Mouse (Mus musculus): ENCODE data around the gene Rfc5. TPM values are rescaled to one million over a fixed set of nuclear protein-coding genes. Genes with fewer than 3 reads are reported as not detected.
"Not testable (repeated sequence)": the region's sequence is repeated elsewhere in the genome, so short reads cannot be mapped to it uniquely, and the experiment has no call there.

Rfc5 gene
- polyA plus RNA-seq, 1 experiment from 2014 or later, result 61.9 TPM

DNA sequence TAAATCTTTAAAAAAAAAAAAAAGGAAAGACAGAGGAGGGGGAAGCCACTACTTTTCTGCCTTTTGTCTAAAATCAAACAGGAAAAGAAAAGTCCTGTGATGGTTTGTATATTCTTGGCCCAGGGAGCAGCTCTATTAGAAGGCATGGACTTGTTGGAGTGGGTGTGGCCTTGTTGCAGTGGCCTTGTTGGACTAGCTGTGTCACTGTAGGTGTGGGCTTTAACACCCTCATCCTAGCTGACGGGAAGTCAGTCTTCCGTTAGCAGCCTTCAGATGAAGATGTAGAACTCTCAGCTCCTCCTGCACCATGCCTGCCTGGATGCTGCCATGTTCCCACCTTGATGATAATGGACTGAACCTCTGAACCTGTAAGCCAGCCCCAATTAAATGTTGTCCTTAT lies 15.8 kb upstream of the Rfc5 start:
- H3K27ac ChIP-seq (replicated peaks; ENCODE audit: low read depth, low read length); H3K27me3 ChIP-seq (replicated peaks; ENCODE audit: control insufficient read depth, insufficient read depth, low read length); H3K9me3 ChIP-seq (ENCODE audit: control insufficient read depth, low read length); H3K4me2 ChIP-seq (ENCODE audit: low read depth, low read length); H3K4me3 ChIP-seq (ENCODE audit: low read depth, low read length); H3K36me3 ChIP-seq (ENCODE audit: control insufficient read depth, insufficient read depth, low read length); ATAC-seq (ENCODE audit: low read depth); DNase-seq (ENCODE audit: low spot score); H3K4me1 ChIP-seq (ENCODE audit: control insufficient read depth, insufficient read depth, low read length); H3K9ac ChIP-seq (ENCODE audit: low read depth, low read length): not testable (repeated sequence)
- 92% methylated on average over 2 of the region's 2 CpGs for WGBS

DNA sequence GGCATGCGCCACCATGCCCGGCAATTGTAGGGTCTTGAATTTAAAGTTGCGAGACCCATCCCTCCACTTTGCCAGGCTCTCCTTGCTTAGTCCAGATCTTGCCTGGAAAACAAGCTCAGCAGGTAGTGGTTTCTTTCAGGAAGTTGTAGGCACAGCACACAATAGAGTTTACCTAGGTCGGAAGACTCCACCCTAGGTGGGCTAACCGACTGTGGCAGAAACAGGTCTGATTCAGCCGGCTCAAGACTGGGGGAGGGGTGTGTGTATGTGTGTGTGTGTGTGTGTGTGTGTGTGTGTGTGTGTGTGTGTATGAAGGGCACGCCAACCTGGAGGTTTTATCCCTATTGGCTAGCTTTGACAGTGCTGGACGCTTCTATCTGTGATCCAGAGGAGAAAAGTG lies 14.8 kb upstream of the Rfc5 start:
- Histone ChIP-seq H3K4me2 (ENCODE audit: low read depth, low read length) (no peak overlapping the region), H3K9me3 (ENCODE audit: control insufficient read depth, low read length) (no peaks in the 10 kb centered on the region), H3K4me3 (ENCODE audit: low read depth, low read length) (no peak overlapping the region), H3K27ac (replicated peaks; ENCODE audit: low read depth, low read length) (no peak overlapping the region), H3K9ac (ENCODE audit: low read depth, low read length) (no peak overlapping the region), H3K4me1 (ENCODE audit: control insufficient read depth, insufficient read depth, low read length) (no peaks in the 10 kb centered on the region), H3K27me3 (replicated peaks; ENCODE audit: control insufficient read depth, insufficient read depth, low read length) (no peaks in the 10 kb centered on the region), H3K36me3 (ENCODE audit: control insufficient read depth, insufficient read depth, low read length) (no peaks in the 10 kb centered on the region)
- ATAC-seq (ENCODE audit: low read depth) (no peak), DNase-seq (ENCODE audit: low spot score) (no peak)
- 87% methylated on average over 8 of the region's 8 CpGs for WGBS

DNA sequence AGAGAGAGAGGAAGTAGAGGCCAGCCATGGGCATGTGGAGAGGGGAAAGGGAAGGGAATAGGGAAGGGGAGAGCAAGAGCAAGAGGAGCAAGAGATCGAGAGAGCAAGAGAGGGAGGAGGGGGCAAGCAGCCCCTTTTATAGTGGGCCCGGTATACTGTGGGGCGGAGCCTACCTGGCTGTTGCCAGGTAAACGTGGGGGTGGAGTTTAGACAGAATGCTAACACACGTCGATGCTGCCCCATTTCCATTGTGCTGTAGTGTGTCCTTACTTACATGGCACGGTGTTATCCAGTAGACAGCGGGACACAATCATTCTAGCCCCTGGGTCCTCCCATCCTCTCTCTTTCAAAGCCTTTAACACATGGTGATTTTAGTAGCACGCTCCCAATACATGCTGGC lies 10.4 kb upstream of the Rfc5 start:
- Histone ChIP-seq H3K27ac (replicated peaks; ENCODE audit: low read depth, low read length) (no peak overlapping the region), H3K9me3 (ENCODE audit: control insufficient read depth, low read length) (no peaks in the 10 kb centered on the region), H3K27me3 (replicated peaks; ENCODE audit: control insufficient read depth, insufficient read depth, low read length) (no peaks in the 10 kb centered on the region), H3K36me3 (ENCODE audit: control insufficient read depth, insufficient read depth, low read length) (no peaks in the 10 kb centered on the region), H3K4me3 (ENCODE audit: low read depth, low read length) (no peak overlapping the region), H3K9ac (ENCODE audit: low read depth, low read length) (no peak overlapping the region), H3K4me1 (ENCODE audit: control insufficient read depth, insufficient read depth, low read length) (no peaks in the 10 kb centered on the region), H3K4me2 (ENCODE audit: low read depth, low read length) (no peak overlapping the region)
- WGBS, result 79% methylated on average over 9 of the region's 9 CpGs
- ATAC-seq (ENCODE audit: low read depth), result no peak
- DNase-seq (ENCODE audit: low spot score), result no peak

DNA sequence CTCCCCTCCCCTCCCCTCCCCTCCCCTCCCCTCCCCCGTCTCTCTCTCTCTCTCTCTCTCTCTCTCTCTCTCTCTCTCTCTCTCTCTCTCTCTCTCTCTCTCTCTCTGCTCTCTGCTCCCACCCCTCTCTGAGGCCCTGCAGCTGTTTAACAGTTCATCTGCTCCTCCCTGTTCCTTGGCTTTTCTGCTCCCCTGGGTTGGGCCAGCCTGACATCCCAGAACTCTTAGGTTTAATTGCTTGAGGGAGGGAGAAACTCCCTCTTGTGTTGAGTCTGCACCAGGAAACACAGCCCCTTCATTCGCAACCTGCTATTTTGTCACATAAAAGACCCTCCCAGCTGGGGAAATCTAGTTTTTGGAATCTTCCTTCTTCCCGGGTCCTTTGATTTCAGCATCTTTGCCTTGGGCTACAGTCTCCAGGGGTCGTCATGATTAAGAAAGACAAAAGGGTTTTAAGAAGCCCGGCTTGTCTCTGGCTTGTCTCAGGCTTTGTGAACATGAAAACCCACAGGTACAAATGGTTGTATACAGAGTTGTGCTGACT lies 9.2 kb upstream of the Rfc5 start:
- H3K27me3 ChIP-seq (replicated peaks; ENCODE audit: control insufficient read depth, insufficient read depth, low read length), result no peaks in the 10 kb centered on the region
- no peaks in the 10 kb centered on the region for H3K36me3 ChIP-seq (ENCODE audit: control insufficient read depth, insufficient read depth, low read length)
- no peak overlapping the region for H3K4me2 ChIP-seq (ENCODE audit: low read depth, low read length)
- 18% methylated on average over 4 of the region's 5 CpGs for WGBS
- no peak overlapping the region for H3K27ac ChIP-seq (replicated peaks; ENCODE audit: low read depth, low read length)
- H3K9ac ChIP-seq (ENCODE audit: low read depth, low read length), result no peak overlapping the region
- ATAC-seq (ENCODE audit: low read depth) (peak; percentile 57; the same call in 1 of the 2 replicates), DNase-seq (ENCODE audit: low spot score) (peak; percentile 50)
- no peaks in the 10 kb centered on the region for H3K9me3 ChIP-seq (ENCODE audit: control insufficient read depth, low read length)
- H3K4me3 ChIP-seq (ENCODE audit: low read depth, low read length), result no peak overlapping the region
- no peaks in the 10 kb centered on the region for H3K4me1 ChIP-seq (ENCODE audit: control insufficient read depth, insufficient read depth, low read length)

DNA sequence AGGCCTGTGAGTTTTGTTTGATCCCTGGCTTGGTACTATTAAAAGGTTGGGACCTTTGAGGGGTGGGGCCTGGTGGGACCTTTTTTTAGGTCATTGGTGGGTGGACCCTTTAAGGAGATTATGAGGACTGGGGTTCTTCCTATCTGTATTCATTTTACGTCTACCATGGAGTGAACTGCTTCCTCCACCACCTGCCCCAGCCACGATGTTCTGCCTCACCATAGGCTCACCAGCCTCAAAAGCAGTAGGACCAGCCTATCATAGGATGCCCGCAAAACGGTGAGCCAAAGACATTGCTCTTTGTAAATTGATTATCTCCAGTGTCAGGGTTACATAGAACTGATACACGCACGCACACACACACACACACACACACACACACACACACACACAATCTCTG lies 8.5 kb upstream of the Rfc5 start:
- 87% methylated on average over 6 of the region's 6 CpGs for WGBS
- no peak for ATAC-seq (ENCODE audit: low read depth)
- no peaks in the 10 kb centered on the region for H3K4me1 ChIP-seq (ENCODE audit: control insufficient read depth, insufficient read depth, low read length)
- H3K4me3 ChIP-seq (ENCODE audit: low read depth, low read length), result no peak overlapping the region
- no peak for DNase-seq (ENCODE audit: low spot score)
- H3K9me3 ChIP-seq (ENCODE audit: control insufficient read depth, low read length), result 0 out of 2 replicates have a peak, but pooled peaks cover 1% of the 10 kb centered on the region
- no peak overlapping the region for H3K9ac ChIP-seq (ENCODE audit: low read depth, low read length)
- no peak overlapping the region for H3K4me2 ChIP-seq (ENCODE audit: low read depth, low read length)
- no peaks in the 10 kb centered on the region for H3K27me3 ChIP-seq (replicated peaks; ENCODE audit: control insufficient read depth, insufficient read depth, low read length)
- no peak overlapping the region for H3K27ac ChIP-seq (replicated peaks; ENCODE audit: low read depth, low read length)
- H3K36me3 ChIP-seq (ENCODE audit: control insufficient read depth, insufficient read depth, low read length), result no peaks in the 10 kb centered on the region

DNA sequence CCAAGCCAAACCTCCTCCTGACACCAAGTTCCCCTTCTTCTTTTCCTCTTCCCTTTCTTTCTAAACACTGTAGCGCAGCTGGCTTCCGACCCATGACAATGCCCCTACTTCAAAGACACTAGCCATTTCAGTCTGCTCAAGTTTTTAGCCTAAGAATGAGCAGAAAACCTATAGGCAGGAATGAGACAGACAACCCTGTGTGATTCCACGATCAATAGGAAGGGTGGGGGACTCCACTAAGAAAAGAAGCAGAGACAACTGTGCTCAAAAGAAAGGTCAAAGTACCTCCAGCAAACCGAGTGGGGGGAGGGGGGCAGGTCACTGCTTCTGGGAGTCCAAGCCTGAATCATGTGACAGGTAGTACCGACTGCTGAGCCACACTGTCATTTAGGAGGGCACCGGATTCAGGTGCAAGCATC lies 7.8 kb upstream of the Rfc5 start:
- 62% methylated on average over 6 of the region's 6 CpGs for WGBS
- H3K27me3 ChIP-seq (replicated peaks; ENCODE audit: control insufficient read depth, insufficient read depth, low read length), result no peaks in the 10 kb centered on the region
- H3K9ac ChIP-seq (ENCODE audit: low read depth, low read length), result no peak overlapping the region
- no peak overlapping the region for H3K27ac ChIP-seq (replicated peaks; ENCODE audit: low read depth, low read length)
- ATAC-seq (ENCODE audit: low read depth) (no peak), DNase-seq (ENCODE audit: low spot score) (no peak)
- H3K4me2 ChIP-seq (ENCODE audit: low read depth, low read length), result no peak overlapping the region
- H3K9me3 ChIP-seq (ENCODE audit: control insufficient read depth, low read length), result 0 out of 2 replicates have a peak, but pooled peaks cover 5% of the 10 kb centered on the region
- H3K36me3 ChIP-seq (ENCODE audit: control insufficient read depth, insufficient read depth, low read length), result no peaks in the 10 kb centered on the region
- no peak overlapping the region for H3K4me3 ChIP-seq (ENCODE audit: low read depth, low read length)
- no peaks in the 10 kb centered on the region for H3K4me1 ChIP-seq (ENCODE audit: control insufficient read depth, insufficient read depth, low read length)

GRCm38 (mm10) chr5:117395834-117396233 lies 7.0 kb upstream of the Rfc5 start:
- Histone ChIP-seq H3K4me1 (ENCODE audit: control insufficient read depth, insufficient read depth, low read length) (no peaks in the 10 kb centered on the region), H3K9ac (ENCODE audit: low read depth, low read length) (no peak overlapping the region), H3K27ac (replicated peaks; ENCODE audit: low read depth, low read length) (no peak overlapping the region), H3K4me2 (ENCODE audit: low read depth, low read length) (no peak overlapping the region), H3K9me3 (ENCODE audit: control insufficient read depth, low read length) (0 out of 2 replicates have a peak, but pooled peaks cover 7% of the 10 kb centered on the region), H3K27me3 (replicated peaks; ENCODE audit: control insufficient read depth, insufficient read depth, low read length) (no peaks in the 10 kb centered on the region), H3K4me3 (ENCODE audit: low read depth, low read length) (no peak overlapping the region), H3K36me3 (ENCODE audit: control insufficient read depth, insufficient read depth, low read length) (no peaks in the 10 kb centered on the region)
- no peak for DNase-seq (ENCODE audit: low spot score)
- ATAC-seq (ENCODE audit: low read depth), result no peak
- 88% methylated on average over 5 of the region's 5 CpGs for WGBS

DNA sequence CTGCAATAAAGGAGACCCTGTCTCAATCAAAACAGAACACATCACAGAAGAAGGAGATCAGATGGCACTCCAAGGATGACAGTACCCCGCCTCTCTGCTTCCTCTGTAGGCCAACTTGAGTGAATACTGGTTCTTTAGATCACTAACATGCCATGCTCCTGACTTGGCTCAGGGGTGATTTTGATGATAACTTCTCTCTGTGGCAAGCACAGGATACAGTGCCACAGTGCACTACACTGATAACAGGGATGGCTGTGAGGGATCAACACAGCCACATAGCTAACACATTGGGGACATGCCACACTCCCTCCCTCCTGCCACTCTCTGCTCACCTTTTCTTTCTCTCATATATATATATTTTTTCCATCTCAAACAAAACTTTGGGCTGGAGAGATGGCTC lies 2.0 kb upstream of the Rfc5 start:
- Histone ChIP-seq H3K4me1 (ENCODE audit: control insufficient read depth, insufficient read depth, low read length) (0 out of 2 replicates have a peak, but pooled peaks cover 7% of the 10 kb centered on the region), H3K4me2 (ENCODE audit: low read depth, low read length) (no peak overlapping the region), H3K36me3 (ENCODE audit: control insufficient read depth, insufficient read depth, low read length) (peaks cover 6% of the 10 kb centered on the region; the same call in 1 of the 2 replicates), H3K27ac (replicated peaks; ENCODE audit: low read depth, low read length) (no peak overlapping the region), H3K9me3 (ENCODE audit: control insufficient read depth, low read length) (0 out of 2 replicates have a peak, but pooled peaks cover 7% of the 10 kb centered on the region), H3K9ac (ENCODE audit: low read depth, low read length) (no peak overlapping the region), H3K4me3 (ENCODE audit: low read depth, low read length) (no peak overlapping the region), H3K27me3 (replicated peaks; ENCODE audit: control insufficient read depth, insufficient read depth, low read length) (no peaks in the 10 kb centered on the region)
- ATAC-seq (ENCODE audit: low read depth) (no peak), DNase-seq (ENCODE audit: low spot score) (no peak)
- WGBS, result 67% methylated on average over 1 of the region's 1 CpGs

GRCm38 (mm10) chr5:117388296-117388751 lies 523 bp downstream of the Rfc5 start:
- Histone ChIP-seq H3K27ac (replicated peaks; ENCODE audit: low read depth, low read length) (peak overlapping the region; percentile 67), H3K36me3 (ENCODE audit: control insufficient read depth, insufficient read depth, low read length) (peaks cover 32% of the 10 kb centered on the region), H3K9ac (ENCODE audit: low read depth, low read length) (peak overlapping the region; percentile 96), H3K4me1 (ENCODE audit: control insufficient read depth, insufficient read depth, low read length) (0 out of 2 replicates have a peak, but pooled peaks cover 7% of the 10 kb centered on the region), H3K4me3 (ENCODE audit: low read depth, low read length) (peak overlapping the region; percentile 86), H3K9me3 (ENCODE audit: control insufficient read depth, low read length) (0 out of 2 replicates have a peak, but pooled peaks cover 7% of the 10 kb centered on the region), H3K4me2 (ENCODE audit: low read depth, low read length) (peak overlapping the region; percentile 88), H3K27me3 (replicated peaks; ENCODE audit: control insufficient read depth, insufficient read depth, low read length) (no peaks in the 10 kb centered on the region)
- 10% methylated on average over 16 of the region's 16 CpGs for WGBS
- peak; percentile 62 for ATAC-seq (ENCODE audit: low read depth)
- DNase-seq (ENCODE audit: low spot score), result peak; percentile 53

Measured in embryonic facial prominence, embryonic 14.5 days (tissue).